Mouse (Mus musculus): ENCODE data around the gene Yy1. TPM values are rescaled to one million over a fixed set of nuclear protein-coding genes. Genes with fewer than 3 reads are reported as not detected.

Gene Yy1
- polyA plus RNA-seq, 1 experiment = 23.9 TPM

GRCm38 (mm10) chr12:108852822-108853221 is 60.0 kb downstream of the Yy1 start:
- H3K27ac ChIP-seq (ENCODE audit: insufficient read depth, low read length) = no peak overlapping the region
- 89% methylated on average over 8 of the region's 8 CpGs for WGBS
- TF ChIP-seq POLR2A (IDR thresholded peaks at IDR 0.05; ENCODE audit: borderline replicate concordance, insufficient read depth, low read length) = no peak
- TF ChIP-seq CTCF (IDR thresholded peaks at IDR 0.05; ENCODE audit: borderline replicate concordance, insufficient read depth, low read depth, low read length) = no peak
- H3K4me3 ChIP-seq (replicated peaks; ENCODE audit: insufficient read depth, low read depth, low read length) = no peak overlapping the region
- DNase-seq = no peak
- H3K27me3 ChIP-seq (ENCODE audit: control insufficient read depth, insufficient read depth, low read length) = no peaks in the 10 kb centered on the region
- H3K4me1 ChIP-seq (ENCODE audit: control insufficient read depth, insufficient read depth, low read length) = no peaks in the 10 kb centered on the region; the same call in 1 of the 2 replicates

GRCm38 (mm10) chr12:108855081-108855480 is 62.3 kb downstream of the Yy1 start:
- DNase-seq = no peak
- H3K4me3 ChIP-seq (replicated peaks; ENCODE audit: insufficient read depth, low read depth, low read length) = no peak overlapping the region
- TF ChIP-seq CTCF (IDR thresholded peaks at IDR 0.05; ENCODE audit: borderline replicate concordance, insufficient read depth, low read depth, low read length) = no peak
- no peak for TF ChIP-seq POLR2A (IDR thresholded peaks at IDR 0.05; ENCODE audit: borderline replicate concordance, insufficient read depth, low read length)
- whole genome bisulfite sequencing = 85% methylated on average over 10 of the region's 10 CpGs
- H3K4me1 ChIP-seq (ENCODE audit: control insufficient read depth, insufficient read depth, low read length) = no peaks in the 10 kb centered on the region
- no peaks in the 10 kb centered on the region for H3K27me3 ChIP-seq (ENCODE audit: control insufficient read depth, insufficient read depth, low read length)
- no peak overlapping the region for H3K27ac ChIP-seq (ENCODE audit: insufficient read depth, low read length)

GRCm38 (mm10) chr12:108856186-108856585 is 63.4 kb downstream of the Yy1 start:
- WGBS = 79% methylated on average over 8 of the region's 8 CpGs
- TF ChIP-seq POLR2A (IDR thresholded peaks at IDR 0.05; ENCODE audit: borderline replicate concordance, insufficient read depth, low read length) (no peak), CTCF (IDR thresholded peaks at IDR 0.05; ENCODE audit: borderline replicate concordance, insufficient read depth, low read depth, low read length) (no peak)

DNA sequence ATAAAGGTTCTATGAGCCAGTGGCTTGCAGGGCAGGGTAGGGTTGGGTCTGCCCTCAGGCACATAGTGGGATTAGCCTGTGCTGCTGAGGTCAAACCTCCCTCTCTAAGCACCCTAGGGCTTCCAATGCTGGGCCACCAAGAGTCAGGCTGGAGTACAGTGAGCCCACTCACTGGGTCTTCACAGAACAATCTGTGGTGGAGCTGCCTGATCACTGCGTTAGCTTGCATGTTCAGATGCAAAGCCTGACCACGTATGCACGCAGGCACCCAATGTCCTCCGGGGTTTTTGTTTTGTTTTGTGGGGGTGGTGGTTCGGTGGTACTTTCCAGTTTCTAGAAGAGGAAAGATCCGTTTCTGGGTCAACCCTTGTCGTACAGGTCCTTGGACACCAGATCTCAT is 64.3 kb downstream of the Yy1 start:
- TF ChIP-seq POLR2A (IDR thresholded peaks at IDR 0.05; ENCODE audit: borderline replicate concordance, insufficient read depth, low read length) (no peak), CTCF (IDR thresholded peaks at IDR 0.05; ENCODE audit: borderline replicate concordance, insufficient read depth, low read depth, low read length) (no peak)
- no peak for DNase-seq
- Histone ChIP-seq H3K27me3 (ENCODE audit: control insufficient read depth, insufficient read depth, low read length) (no peaks in the 10 kb centered on the region), H3K4me1 (ENCODE audit: control insufficient read depth, insufficient read depth, low read length) (no peaks in the 10 kb centered on the region), H3K4me3 (replicated peaks; ENCODE audit: insufficient read depth, low read depth, low read length) (no peak overlapping the region), H3K27ac (ENCODE audit: insufficient read depth, low read length) (no peak overlapping the region)
- 87% methylated on average over 7 of the region's 7 CpGs for WGBS

More at GRCm38 (mm10) chr12:108856186-108856585, 63.4 kb downstream of the Yy1 start:
- H3K27me3 ChIP-seq (ENCODE audit: control insufficient read depth, insufficient read depth, low read length) = no peaks in the 10 kb centered on the region
- no peaks in the 10 kb centered on the region for H3K4me1 ChIP-seq (ENCODE audit: control insufficient read depth, insufficient read depth, low read length)
- DNase-seq = no peak
- no peak overlapping the region for H3K27ac ChIP-seq (ENCODE audit: insufficient read depth, low read length)
- no peak overlapping the region for H3K4me3 ChIP-seq (replicated peaks; ENCODE audit: insufficient read depth, low read depth, low read length)

DNA sequence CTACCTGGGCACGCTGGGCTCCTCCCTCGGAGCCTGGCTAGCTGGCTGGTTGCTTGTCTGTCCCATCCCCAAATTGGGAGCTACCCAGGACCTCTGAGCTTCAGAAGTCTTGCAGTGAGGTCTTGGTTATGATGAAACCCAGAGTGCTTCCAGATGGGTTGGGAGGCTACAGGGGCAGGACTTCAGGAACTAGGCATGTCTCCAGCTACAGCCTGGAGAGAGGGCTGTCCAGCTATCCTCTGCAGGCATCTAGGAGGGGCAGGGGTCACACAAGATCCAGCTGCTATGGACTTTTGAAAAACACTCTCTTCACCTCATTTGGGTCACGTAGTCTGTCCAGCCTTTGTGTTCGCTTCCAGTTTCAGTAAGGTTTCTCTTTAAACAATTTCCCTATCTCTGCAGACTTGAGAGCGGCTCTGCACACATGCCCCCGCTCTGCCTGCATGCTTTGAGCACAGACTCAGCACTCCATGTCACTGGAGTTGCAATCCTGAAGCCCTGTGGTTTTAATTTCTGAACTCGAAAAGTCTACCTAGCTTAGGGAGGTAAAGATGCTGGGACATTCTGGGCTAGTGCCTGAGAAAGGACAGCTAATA is 64.9 kb downstream of the Yy1 start:
- Histone ChIP-seq H3K4me1 (ENCODE audit: control insufficient read depth, insufficient read depth, low read length) (no peaks in the 10 kb centered on the region), H3K4me3 (replicated peaks; ENCODE audit: insufficient read depth, low read depth, low read length) (no peak overlapping the region), H3K27ac (ENCODE audit: insufficient read depth, low read length) (no peak overlapping the region), H3K27me3 (ENCODE audit: control insufficient read depth, insufficient read depth, low read length) (no peaks in the 10 kb centered on the region)
- no peak for DNase-seq
- 88% methylated on average over 7 of the region's 7 CpGs for WGBS
- no peak for TF ChIP-seq CTCF (IDR thresholded peaks at IDR 0.05; ENCODE audit: borderline replicate concordance, insufficient read depth, low read depth, low read length)
- TF ChIP-seq POLR2A (IDR thresholded peaks at IDR 0.05; ENCODE audit: borderline replicate concordance, insufficient read depth, low read length) = no peak

- TF ChIP-seq POLR2A (IDR thresholded peaks at IDR 0.05; ENCODE audit: borderline replicate concordance, insufficient read depth, low read length) (no peak), CTCF (IDR thresholded peaks at IDR 0.05; ENCODE audit: borderline replicate concordance, insufficient read depth, low read depth, low read length) (no peak)
- WGBS = 67% methylated on average over 5 of the region's 5 CpGs
- no peak for DNase-seq
Observed at GRCm38 (mm10) chr12:108858486-108858885, 65.7 kb downstream of the Yy1 start.

DNA sequence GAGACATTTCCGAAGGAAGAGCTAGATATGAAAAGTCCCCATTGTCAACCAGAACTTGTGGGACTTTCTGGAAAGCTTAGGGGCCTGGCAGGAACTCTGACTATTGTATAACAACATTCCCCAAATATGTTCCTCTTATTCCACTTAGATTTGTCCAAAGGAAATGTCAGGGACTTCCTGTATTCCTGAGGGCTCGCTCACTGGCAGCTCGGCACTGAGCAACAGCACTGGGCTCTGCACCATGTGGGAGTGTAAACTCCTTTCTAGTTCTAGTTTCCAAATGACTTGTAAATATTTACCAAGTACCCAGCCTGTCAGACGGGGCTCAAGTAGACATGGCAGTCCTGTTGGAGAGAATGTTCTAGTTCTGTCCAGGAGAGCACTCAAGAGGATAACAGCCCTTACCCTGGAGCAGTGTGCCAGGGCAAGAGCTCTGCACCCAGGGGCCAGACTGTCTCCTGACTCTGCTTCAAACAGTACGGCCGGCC is 72.3 kb downstream of the Yy1 start:
- no peak overlapping the region for H3K4me3 ChIP-seq (replicated peaks; ENCODE audit: insufficient read depth, low read depth, low read length)
- no peaks in the 10 kb centered on the region for H3K4me1 ChIP-seq (ENCODE audit: control insufficient read depth, insufficient read depth, low read length)

More at GRCm38 (mm10) chr12:108858486-108858885, 65.7 kb downstream of the Yy1 start:
- Histone ChIP-seq H3K4me1 (ENCODE audit: control insufficient read depth, insufficient read depth, low read length) (no peaks in the 10 kb centered on the region), H3K27me3 (ENCODE audit: control insufficient read depth, insufficient read depth, low read length) (no peaks in the 10 kb centered on the region), H3K4me3 (replicated peaks; ENCODE audit: insufficient read depth, low read depth, low read length) (no peak overlapping the region), H3K27ac (ENCODE audit: insufficient read depth, low read length) (no peak overlapping the region)

GRCm38 (mm10) chr12:108869575-108869974 is 76.8 kb downstream of the Yy1 start:
- Histone ChIP-seq H3K27me3 (ENCODE audit: control insufficient read depth, insufficient read depth, low read length) (no peaks in the 10 kb centered on the region), H3K4me1 (ENCODE audit: control insufficient read depth, insufficient read depth, low read length) (no peaks in the 10 kb centered on the region), H3K27ac (ENCODE audit: insufficient read depth, low read length) (no peak overlapping the region), H3K4me3 (replicated peaks; ENCODE audit: insufficient read depth, low read depth, low read length) (no peak overlapping the region)
- TF ChIP-seq CTCF (IDR thresholded peaks at IDR 0.05; ENCODE audit: borderline replicate concordance, insufficient read depth, low read depth, low read length) = peak; percentile 30; the same call in 1 of the 2 replicates
- no peak for TF ChIP-seq POLR2A (IDR thresholded peaks at IDR 0.05; ENCODE audit: borderline replicate concordance, insufficient read depth, low read length)
- 32% methylated on average over 2 of the region's 2 CpGs for WGBS
- DNase-seq = no peak

More for the DNA sequence above, 72.3 kb downstream of the Yy1 start:
- no peak for DNase-seq
- WGBS = 90% methylated on average over 6 of the region's 6 CpGs
- TF ChIP-seq POLR2A (IDR thresholded peaks at IDR 0.05; ENCODE audit: borderline replicate concordance, insufficient read depth, low read length) (no peak), CTCF (IDR thresholded peaks at IDR 0.05; ENCODE audit: borderline replicate concordance, insufficient read depth, low read depth, low read length) (no peak)
- no peak overlapping the region for H3K27ac ChIP-seq (ENCODE audit: insufficient read depth, low read length)
- H3K27me3 ChIP-seq (ENCODE audit: control insufficient read depth, insufficient read depth, low read length) = no peaks in the 10 kb centered on the region

Other genes starting within 250 kb of the Yy1 start
- gene Evl, start 238.3 kb upstream of the Yy1 start, polyA plus RNA-seq (2012; rRNA removed) = 110 and 118 TPM in 2 replicates
- gene Degs2, start 90.7 kb upstream of the Yy1 start, polyA plus RNA-seq (2012; rRNA removed) = 7.4 and 8.3 TPM in 2 replicates
- 42.4 and 43.4 TPM in 2 replicates for gene Slc25a29, start 42.9 kb downstream of the Yy1 start, polyA plus RNA-seq (2012; rRNA removed)
- gene Slc25a47, start 43.1 kb downstream of the Yy1 start, polyA plus RNA-seq (2012; rRNA removed) = 9.8 and 12.5 TPM in 2 replicates
- 14.6 and 16.0 TPM in 2 replicates for gene Wdr25, start 100.7 kb downstream of the Yy1 start, polyA plus RNA-seq (2012; rRNA removed)
- gene Wars, start 101.2 kb downstream of the Yy1 start, polyA plus RNA-seq (2012; rRNA removed) = 120 and 128 TPM in 2 replicates

Measured in cerebellum, adult 2 months (tissue).